Mouse (Mus musculus) liver, postnatal 0 days (tissue): ENCODE data around the gene Cpne8. TPM values are rescaled to one million over a fixed set of nuclear protein-coding genes. Genes with fewer than 3 reads are reported as not detected.

ENCODE experiments used
- ATAC-seq: fragments of 200-750 bp; cut with Nextera tagmentation; 2 replicates; pipeline ENCODE4 v1.8.0; 2017; ENCODE audit warnings: mild to moderate bottlenecking, moderate library complexity
- DNase-seq: peaks from one replicate; pipeline ENCODE4 v3.0.0-alpha.2; 2016
- H3K27ac ChIP-seq: fragments of 300-500 bp; sonication (generic); 2 replicates; pipeline ENCODE4 v1.5.1; 2014; ENCODE audit warnings: antibody characterized with exemption, moderate library complexity, mild to moderate bottlenecking, low read depth
- H3K27me3 ChIP-seq: fragments of 300-500 bp; sonication (generic); 2 replicates; pipeline ENCODE4 v1.6.1; 2014; ENCODE audit warnings: low read length, control low read depth, mixed read lengths; ENCODE audit not compliant: insufficient read depth
- H3K36me3 ChIP-seq: fragments of 300-500 bp; sonication (generic); replicated peaks from 2 replicates; pipeline ENCODE4 v1.6.1; 2014; ENCODE audit warnings: mild to moderate bottlenecking, control low read depth, low read length, moderate library complexity, mixed read lengths; ENCODE audit not compliant: insufficient read depth
- H3K4me1 ChIP-seq: fragments of 300-500 bp; sonication (generic); 2 replicates; pipeline ENCODE4 v1.6.1; 2014; ENCODE audit warnings: antibody characterized with exemption, mild to moderate bottlenecking, control low read depth; ENCODE audit not compliant: insufficient read depth
- H3K4me2 ChIP-seq: fragments of 300-500 bp; sonication (generic); 2 replicates; pipeline ENCODE4 v1.6.1; 2014; ENCODE audit warnings: low read depth, mild to moderate bottlenecking, low read length, moderate library complexity, mixed read lengths
- H3K4me3 ChIP-seq: fragments of 300-500 bp; sonication (generic); 2 replicates; pipeline ENCODE4 v1.5.1; 2014; ENCODE audit warnings: low read depth, low read length
- H3K9ac ChIP-seq: fragments of 300-500 bp; sonication (generic); replicated peaks from 2 replicates; pipeline ENCODE4 v1.6.1; 2014; ENCODE audit warnings: mild to moderate bottlenecking, moderate library complexity
- H3K9me3 ChIP-seq: fragments of 300-500 bp; sonication (generic); 2 replicates; pipeline ENCODE4 v1.6.1; 2016; ENCODE audit warnings: mild to moderate bottlenecking, control low read depth, low read length, mixed read lengths
- CTCF ChIP-seq: sonication (generic); IDR thresholded peaks from 2 replicates; pipeline ENCODE4 v1.5.1; 2016; ENCODE audit warnings: antibody characterized with exemption, low read depth
- EP300 ChIP-seq: IDR thresholded peaks from 2 replicates; pipeline ENCODE4 v1.6.1; 2016; ENCODE audit warnings: antibody characterized with exemption, low read depth, mild to moderate bottlenecking
- WGBS: fragments of 180-500 bp; shearing (Covaris S2); extraction: QIAGEN DNeasy Blood & Tissue Kit; methylation state at CpG from one replicate; pipeline ENCODE4 v1.1.7; 2014; ENCODE audit not compliant: insufficient replicate concordance; 5-methylcytosine and 5-hydroxymethylcytosine counted together
- polyA plus RNA-seq: library from polyadenylated mRNA; unstranded; fragments of >200 nt; fragmentation: Nextera tagmentation; extraction: Ambion mirVana; gene quantifications from 2 replicates; pipeline ENCODE4 v1.2.1, GENCODE M21; 2015

Cpne8 gene
- polyA plus RNA-seq, 1 experiment from 2014 or later: 2.5 TPM

DNA sequence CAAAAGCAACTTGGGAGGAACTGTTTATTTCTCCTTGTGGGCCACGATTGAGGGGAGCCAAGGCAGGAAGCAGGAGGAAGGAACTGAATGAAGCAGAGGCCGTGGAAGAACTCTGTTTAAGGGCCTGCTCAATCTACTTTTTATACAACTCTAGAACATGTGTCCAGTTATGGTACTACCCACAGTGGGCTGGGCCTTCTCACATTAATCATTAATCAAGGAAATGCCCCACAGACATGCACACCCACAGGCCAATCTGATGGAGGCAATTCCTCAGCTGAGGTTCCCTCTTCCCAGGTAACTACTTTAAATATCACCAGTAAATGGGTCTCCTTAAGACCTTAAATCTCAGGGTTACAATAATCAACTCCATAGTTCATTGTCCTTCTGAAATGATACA lies 21.2 kb downstream of the Cpne8 start:
- Histone ChIP-seq H3K36me3 (no peaks in the 10 kb centered on the region), H3K9me3 (no peaks in the 10 kb centered on the region; the same call in 1 of the 2 replicates), H3K27ac (no peak overlapping the region), H3K4me1 (no peaks in the 10 kb centered on the region), H3K4me3 (no peak overlapping the region), H3K27me3 (no peaks in the 10 kb centered on the region), H3K9ac (no peak overlapping the region), H3K4me2 (no peak overlapping the region)
- ATAC-seq (no peak), DNase-seq (no peak)
- no peak for TF ChIP-seq CTCF
- no peak for TF ChIP-seq EP300
- 22% methylated on average over 2 of the region's 2 CpGs for WGBS

DNA sequence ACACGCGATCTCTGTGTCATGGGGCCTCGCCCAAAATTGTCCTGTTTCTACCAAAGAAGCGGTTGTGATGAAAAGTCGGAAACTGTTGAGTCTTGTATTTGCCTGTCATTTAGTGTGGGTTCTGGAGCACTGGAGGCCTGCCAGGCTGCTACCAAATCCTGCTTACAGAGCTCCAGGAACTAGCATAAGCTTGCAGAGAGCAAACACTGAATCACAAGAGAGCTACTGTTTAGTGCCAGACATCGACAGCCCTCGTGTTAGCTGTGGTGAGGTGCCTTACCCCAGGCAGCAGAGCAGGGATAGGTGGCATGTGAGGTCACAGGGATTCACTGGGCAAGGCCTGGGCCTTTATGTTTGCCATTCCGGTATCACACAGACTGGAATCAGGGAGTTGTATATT lies 22.7 kb downstream of the Cpne8 start:
- Histone ChIP-seq H3K27ac (no peak overlapping the region), H3K27me3 (no peaks in the 10 kb centered on the region), H3K4me2 (no peak overlapping the region), H3K9ac (no peak overlapping the region), H3K36me3 (no peaks in the 10 kb centered on the region), H3K4me3 (no peak overlapping the region), H3K9me3 (no peaks in the 10 kb centered on the region; the same call in 1 of the 2 replicates), H3K4me1 (no peaks in the 10 kb centered on the region)
- DNase-seq (no peak), ATAC-seq (no peak)
- TF ChIP-seq CTCF (no peak), EP300 (no peak)
- 76% methylated on average over 8 of the region's 8 CpGs for WGBS

DNA sequence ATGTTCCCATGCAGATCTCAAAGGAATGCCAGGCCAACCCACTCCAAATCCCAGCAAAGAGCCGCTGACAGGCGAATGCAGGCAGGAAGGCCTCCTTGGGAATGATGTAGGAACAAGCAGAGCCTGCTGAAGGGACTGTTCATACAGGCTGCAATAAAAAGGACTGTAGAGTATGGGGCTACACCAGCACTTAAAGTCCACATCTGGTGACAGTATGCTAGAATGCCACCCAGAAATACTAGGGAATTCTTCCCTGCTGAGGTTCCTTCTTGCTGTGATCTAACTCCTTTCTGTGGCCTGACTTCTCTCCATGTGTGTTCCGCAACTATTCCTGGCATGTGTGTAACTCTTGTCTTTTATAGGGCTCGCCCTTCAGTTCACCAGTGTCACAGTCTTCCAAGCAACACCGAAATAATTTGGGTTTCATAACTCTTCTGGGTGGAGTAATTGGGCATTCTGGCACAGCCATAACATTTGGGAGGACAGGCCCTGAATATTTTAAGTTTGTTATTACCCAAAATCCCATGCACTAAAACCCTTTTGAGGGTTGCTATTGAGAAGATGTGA lies 32.1 kb downstream of the Cpne8 start:
- Histone ChIP-seq H3K27ac (no peak overlapping the region), H3K9me3 (no peaks in the 10 kb centered on the region), H3K36me3 (no peaks in the 10 kb centered on the region), H3K9ac (no peak overlapping the region), H3K4me2 (no peak overlapping the region), H3K4me1 (no peaks in the 10 kb centered on the region), H3K4me3 (no peak overlapping the region), H3K27me3 (no peaks in the 10 kb centered on the region)
- TF ChIP-seq EP300 (no peak), CTCF (no peak)
- ATAC-seq (no peak), DNase-seq (no peak)
- 78% methylated on average over 5 of the region's 5 CpGs for WGBS

DNA sequence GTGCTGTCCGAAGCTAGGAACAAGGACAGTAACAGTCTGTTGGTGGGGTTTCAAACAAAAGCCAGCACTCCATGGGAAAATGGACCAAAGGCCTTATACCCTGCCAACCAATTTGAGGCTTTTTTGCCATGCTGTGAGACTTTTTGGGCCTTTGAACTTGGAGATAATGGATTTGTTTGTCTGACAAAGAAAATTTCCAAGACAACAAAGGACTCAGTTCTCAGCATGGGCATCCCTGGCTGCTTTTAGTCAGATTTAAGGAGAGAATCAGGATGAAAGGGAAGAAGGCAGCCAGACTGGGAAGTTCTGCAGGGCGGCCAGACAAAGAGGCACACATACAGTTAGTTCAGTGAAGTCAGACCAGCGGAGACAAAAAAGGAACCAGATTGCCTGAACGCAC lies 32.9 kb downstream of the Cpne8 start:
- no peaks in the 10 kb centered on the region for H3K36me3 ChIP-seq
- H3K9ac ChIP-seq: no peak overlapping the region
- H3K27ac ChIP-seq: no peak overlapping the region
- H3K9me3 ChIP-seq: no peaks in the 10 kb centered on the region
- H3K27me3 ChIP-seq: no peaks in the 10 kb centered on the region
- H3K4me1 ChIP-seq: no peaks in the 10 kb centered on the region
- no peak overlapping the region for H3K4me2 ChIP-seq
- H3K4me3 ChIP-seq: no peak overlapping the region
- no peak for ATAC-seq
- TF ChIP-seq CTCF (no peak), EP300 (no peak)
- no peak for DNase-seq
- 78% methylated on average over 4 of the region's 4 CpGs for whole genome bisulfite sequencing

DNA sequence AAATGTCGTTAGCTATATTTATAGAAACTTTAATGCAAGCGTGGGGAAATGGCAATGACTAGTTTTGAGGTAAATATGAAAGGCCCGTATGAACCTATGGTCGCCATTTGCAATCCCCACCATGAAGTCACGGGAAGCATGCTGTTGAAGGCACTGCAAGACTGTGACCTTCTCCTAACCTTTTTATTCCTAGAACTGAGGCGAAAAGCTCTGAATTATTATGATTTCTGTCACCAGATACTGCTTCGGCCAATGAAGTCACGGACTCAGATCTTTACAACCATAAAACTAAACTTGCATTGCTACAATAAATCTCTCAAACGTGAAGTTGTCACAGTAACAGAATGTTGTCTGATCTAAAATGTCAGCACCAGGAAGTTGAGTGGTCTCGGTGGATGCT lies 33.4 kb downstream of the Cpne8 start:
- Histone ChIP-seq H3K4me1 (no peaks in the 10 kb centered on the region), H3K4me2 (no peak overlapping the region), H3K9ac (no peak overlapping the region), H3K27ac (no peak overlapping the region), H3K27me3 (no peaks in the 10 kb centered on the region), H3K36me3 (no peaks in the 10 kb centered on the region), H3K4me3 (no peak overlapping the region), H3K9me3 (no peaks in the 10 kb centered on the region)
- TF ChIP-seq EP300: no peak
- TF ChIP-seq CTCF: no peak
- ATAC-seq (no peak), DNase-seq (no peak)
- 81% methylated on average over 10 of the region's 10 CpGs for WGBS

DNA sequence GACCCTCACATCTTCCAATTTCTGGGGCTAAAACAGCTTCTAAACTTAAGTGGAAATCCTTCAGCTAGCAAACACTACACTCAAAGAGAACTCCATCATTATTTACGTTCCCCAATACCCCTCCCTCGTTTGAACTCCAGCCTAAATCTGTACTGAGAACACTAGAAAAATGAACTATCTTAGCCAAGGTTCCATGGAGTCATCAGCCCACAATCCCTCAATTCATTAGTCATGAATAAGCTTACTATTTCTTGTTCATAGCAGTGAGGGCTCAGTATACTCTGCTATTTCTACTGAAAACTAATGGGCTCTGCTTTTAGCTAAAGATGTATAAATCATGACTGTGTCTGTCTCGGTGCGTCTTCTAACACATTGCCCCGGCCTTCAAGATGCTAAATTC lies 55.0 kb downstream of the Cpne8 start:
- TF ChIP-seq EP300: no peak
- Histone ChIP-seq H3K9me3 (no peaks in the 10 kb centered on the region), H3K36me3 (no peaks in the 10 kb centered on the region), H3K27ac (no peak overlapping the region), H3K4me2 (no peak overlapping the region), H3K4me1 (no peaks in the 10 kb centered on the region), H3K4me3 (no peak overlapping the region), H3K27me3 (no peaks in the 10 kb centered on the region), H3K9ac (no peak overlapping the region)
- DNase-seq (no peak), ATAC-seq (no peak)
- 71% methylated on average over 5 of the region's 5 CpGs for WGBS

DNA sequence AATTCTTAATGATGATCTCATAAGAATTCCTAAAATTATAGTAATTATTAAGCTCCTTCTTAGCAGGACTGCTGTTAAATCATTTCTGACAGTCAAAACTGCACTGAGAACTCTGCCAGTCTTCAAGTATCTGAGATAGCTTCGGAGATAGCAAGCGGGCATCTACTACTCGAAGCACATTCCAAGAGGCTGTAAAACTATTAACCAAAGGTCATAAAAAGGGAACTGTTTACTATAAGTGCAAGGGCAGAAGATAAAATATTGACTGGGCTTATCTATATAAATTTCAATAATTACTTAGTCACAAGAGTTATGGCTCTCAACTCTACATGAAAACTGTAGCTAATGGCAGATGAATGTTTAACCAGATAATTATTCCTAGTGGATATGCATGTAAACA lies 57.2 kb downstream of the Cpne8 start:
- H3K27ac ChIP-seq: no peak overlapping the region
- no peaks in the 10 kb centered on the region for H3K36me3 ChIP-seq
- 70% methylated on average over 3 of the region's 3 CpGs for WGBS
- DNase-seq (no peak), ATAC-seq (no peak)
- no peak for TF ChIP-seq EP300
- TF ChIP-seq CTCF: no peak
- H3K4me3 ChIP-seq: no peak overlapping the region
- H3K4me1 ChIP-seq: no peaks in the 10 kb centered on the region
- H3K9ac ChIP-seq: no peak overlapping the region
- H3K9me3 ChIP-seq: no peaks in the 10 kb centered on the region
- H3K4me2 ChIP-seq: no peak overlapping the region
- no peaks in the 10 kb centered on the region for H3K27me3 ChIP-seq
